Mouse (Mus musculus): Measurements from ENCODE around the gene Trim52. TPM values are rescaled to one million over a fixed set of nuclear protein-coding genes. Genes with fewer than 3 reads are reported as not detected.

Gene Trim52
- polyA plus RNA-seq, 2 experiments from 2014 or later, result not detected

Other genes with a start within 250 kb of the Trim52 start
- gene Spry2, start 209.4 kb upstream of the Trim52 start, polyA plus RNA-seq (2017; shearing (Covaris generic)), result under 1 TPM in 1 of 2 experiments, not detected in 1; 0.29 TPM